Mouse (Mus musculus) G1E (cell line): ENCODE results near the gene Zfp523. TPM values are rescaled to one million over a fixed set of nuclear protein-coding genes. Genes with fewer than 3 reads are reported as not detected.

Experiments
- ATAC-seq: 2 replicates; pipeline ENCODE4 v1.8.0; 2016; ENCODE audit warnings: mild to moderate bottlenecking; ENCODE audit not compliant: insufficient number of reproducible peaks, poor library complexity, low FRiP score, severe bottlenecking; ENCODE audit errors: extremely low read depth
- DNase-seq: peaks from one replicate; pipeline ENCODE4 v3.0.0; 2012; ENCODE audit warnings: low spot score
- H3K27me3 ChIP-seq: 2 replicates; pipeline ENCODE4 v1.6.1; 2012; ENCODE audit warnings: mild to moderate bottlenecking, low read length, inconsistent platforms; ENCODE audit not compliant: insufficient read depth
- H3K36me3 ChIP-seq: replicated peaks from 2 replicates; pipeline ENCODE3; 2012; ENCODE audit warnings: mild to moderate bottlenecking, inconsistent platforms
- H3K4me1 ChIP-seq: 2 replicates; pipeline ENCODE4 v1.6.1; 2012; ENCODE audit warnings: low read depth, low read length, inconsistent platforms, mixed read lengths; ENCODE audit not compliant: insufficient read depth
- H3K4me3 ChIP-seq: 2 replicates; pipeline ENCODE4 v1.5.1; 2012; ENCODE audit warnings: low read depth, mild to moderate bottlenecking, inconsistent platforms, low read length, moderate library complexity, mixed read lengths
- H3K9me3 ChIP-seq: replicated peaks from 2 replicates; pipeline ENCODE4 v1.6.1; 2012; ENCODE audit warnings: inconsistent platforms
- CTCF ChIP-seq: IDR thresholded peaks from 2 replicates; pipeline ENCODE4 v1.5.1; 2012; ENCODE audit warnings: low read depth, low read length, inconsistent platforms, mixed read lengths
- GATA1 ChIP-seq: IDR thresholded peaks from 2 replicates; pipeline ENCODE4 v1.6.1; 2012; ENCODE audit warnings: borderline replicate concordance, low read length, inconsistent platforms, mixed read lengths
- GATA2 ChIP-seq: IDR thresholded peaks from 2 replicates; pipeline ENCODE4 v1.6.1; 2012; ENCODE audit warnings: low read depth, low read length, inconsistent platforms, borderline replicate concordance
- POLR2AphosphoS5 ChIP-seq: IDR thresholded peaks from 2 replicates; pipeline ENCODE4 v1.6.1; 2012; ENCODE audit warnings: low read depth, low read length, inconsistent platforms; ENCODE audit not compliant: insufficient replicate concordance
- TAL1 ChIP-seq: conservative IDR thresholded peaks from 2 replicates; pipeline ENCODE4 v1.6.1; 2012; ENCODE audit warnings: low read depth, low read length, inconsistent platforms, mixed read lengths
- polyA plus RNA-seq: library from polyadenylated mRNA; stranded (reverse); fragments of >175 nt; gene quantifications from 2 replicates; pipeline ENCODE4 v1.2.3, GENCODE M21; 2012
- total RNA-seq, 2 experiments: library from RNA; stranded (forward) in 1 of 2; stranded (reverse) in 1 of 2; fragments of 200-1000 nt in 1 of 2; fragments of >200 nt in 1 of 2; fragmentation: Nextera tagmentation in 1 of 2; gene quantifications; 2 replicates each; pipeline ENCODE4 v1.2.3; 2014 to 2017

Zfp523 gene
- total and polyA plus RNA-seq, 3 experiments = 11.9 to 39.9 (median 20.8) TPM

DNA sequence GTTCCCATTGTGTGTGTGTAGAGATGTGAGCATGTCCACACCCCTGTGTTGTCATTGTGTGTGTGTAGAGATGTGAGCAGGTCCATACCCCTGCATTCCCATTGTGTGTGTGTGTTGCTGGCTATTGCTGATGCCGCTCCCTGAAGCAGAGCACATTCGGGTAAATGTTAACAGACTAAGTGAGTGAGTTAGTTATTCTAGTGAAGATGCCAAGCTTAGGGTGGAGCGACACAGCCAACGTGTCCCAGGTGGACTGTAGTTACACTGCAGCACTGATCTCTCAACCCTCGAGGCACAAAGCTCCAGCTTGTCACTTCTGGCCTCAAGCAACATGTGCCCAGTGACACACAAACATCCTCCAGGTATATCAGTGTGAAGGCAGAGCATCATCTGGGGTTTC, 11.4 kb downstream of the Zfp523 start:
- DNase-seq (no peak), ATAC-seq (no peak)
- Histone ChIP-seq H3K9me3 (no peaks in the 10 kb centered on the region), H3K27me3 (no peaks in the 10 kb centered on the region), H3K4me1 (peaks cover 9% of the 10 kb centered on the region), H3K36me3 (peaks cover 68% of the 10 kb centered on the region), H3K4me3 (no peak overlapping the region)
- no peak for TF ChIP-seq GATA2
- TF ChIP-seq CTCF = no peak
- no peak for TF ChIP-seq POLR2AphosphoS5

DNA sequence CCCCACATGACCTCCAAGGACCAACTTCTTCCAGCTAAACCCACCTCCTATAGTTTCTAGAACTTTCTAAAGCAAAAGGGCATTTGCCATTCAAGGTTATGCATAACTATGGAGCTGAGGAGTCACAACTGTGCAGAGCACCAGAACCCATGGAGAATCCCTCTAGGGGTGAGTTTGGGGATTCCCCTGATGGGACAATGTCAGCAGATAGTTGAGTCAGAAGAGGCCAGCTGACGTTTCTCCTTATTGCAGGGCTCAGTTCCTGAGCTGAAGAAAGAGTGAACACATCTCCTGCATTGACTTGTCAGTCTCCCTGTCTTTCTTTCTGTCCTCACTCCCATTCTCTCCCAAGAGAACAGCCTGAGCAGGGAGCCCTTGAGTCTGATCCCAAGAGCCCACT, 15.8 kb downstream of the Zfp523 start:
- Histone ChIP-seq H3K27me3 (no peaks in the 10 kb centered on the region), H3K4me3 (no peak overlapping the region), H3K36me3 (peaks cover 80% of the 10 kb centered on the region), H3K9me3 (no peaks in the 10 kb centered on the region), H3K4me1 (peaks cover 3% of the 10 kb centered on the region)
- no peak for DNase-seq
- TF ChIP-seq POLR2AphosphoS5 = no peak
- no peak for TF ChIP-seq GATA1
- no peak for TF ChIP-seq TAL1
- TF ChIP-seq GATA2 = no peak
- no peak for TF ChIP-seq CTCF
- ATAC-seq = no peak

DNA sequence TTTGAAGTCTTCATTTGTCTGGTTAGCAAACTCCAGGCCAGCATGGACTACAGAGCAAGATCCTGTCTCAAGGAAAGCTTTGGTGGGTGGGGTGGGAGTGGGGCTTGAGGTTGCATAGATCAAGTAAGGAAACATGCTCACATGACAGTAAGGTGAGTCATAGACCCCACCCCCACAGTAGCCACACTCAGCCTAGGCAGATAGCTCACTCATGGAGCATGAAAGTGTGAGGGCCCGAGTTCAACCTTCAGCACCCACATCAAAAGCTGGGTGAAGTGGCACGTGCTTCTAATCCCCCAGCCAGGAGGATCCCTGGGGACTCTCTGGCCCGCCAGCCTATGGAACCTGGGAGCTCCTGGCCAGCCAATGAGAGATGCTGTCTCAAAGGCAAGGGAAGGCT, 16.6 kb downstream of the Zfp523 start:
- Histone ChIP-seq H3K4me3 (no peak overlapping the region), H3K36me3 (peaks cover 82% of the 10 kb centered on the region), H3K9me3 (no peaks in the 10 kb centered on the region), H3K27me3 (no peaks in the 10 kb centered on the region), H3K4me1 (peaks cover 3% of the 10 kb centered on the region)
- ATAC-seq = no peak
- DNase-seq = no peak
- TF ChIP-seq POLR2AphosphoS5 (no peak), TAL1 (no peak), GATA1 (no peak), CTCF (no peak), GATA2 (no peak)

DNA sequence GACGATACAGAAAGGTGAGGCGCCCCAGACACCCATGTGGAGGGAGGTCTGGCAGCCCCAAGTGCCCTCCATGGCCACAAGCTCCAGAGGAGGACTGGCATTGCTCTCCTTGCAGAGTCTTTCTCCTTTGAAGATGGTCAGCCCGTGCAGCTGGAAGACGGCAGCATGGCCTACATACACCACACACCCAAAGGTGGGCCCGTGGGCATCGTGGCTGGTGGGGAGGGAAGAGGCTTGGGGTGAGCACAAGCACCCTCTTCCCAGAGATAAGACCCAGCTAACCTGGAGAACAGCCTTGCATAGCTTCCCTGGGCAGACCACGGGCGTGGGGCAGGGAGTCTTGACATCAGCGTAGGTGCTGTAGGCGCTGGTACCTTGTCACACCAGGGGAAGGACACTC, 18.1 kb downstream of the Zfp523 start:
- ATAC-seq = no peak
- Histone ChIP-seq H3K9me3 (no peaks in the 10 kb centered on the region), H3K27me3 (no peaks in the 10 kb centered on the region), H3K4me3 (no peak overlapping the region; the same call in 1 of the 2 replicates), H3K4me1 (peaks cover 3% of the 10 kb centered on the region), H3K36me3 (peaks cover 86% of the 10 kb centered on the region)
- no peak for DNase-seq
- TF ChIP-seq GATA1 (no peak), GATA2 (no peak), CTCF (no peak), POLR2AphosphoS5 (no peak), TAL1 (no peak)

DNA sequence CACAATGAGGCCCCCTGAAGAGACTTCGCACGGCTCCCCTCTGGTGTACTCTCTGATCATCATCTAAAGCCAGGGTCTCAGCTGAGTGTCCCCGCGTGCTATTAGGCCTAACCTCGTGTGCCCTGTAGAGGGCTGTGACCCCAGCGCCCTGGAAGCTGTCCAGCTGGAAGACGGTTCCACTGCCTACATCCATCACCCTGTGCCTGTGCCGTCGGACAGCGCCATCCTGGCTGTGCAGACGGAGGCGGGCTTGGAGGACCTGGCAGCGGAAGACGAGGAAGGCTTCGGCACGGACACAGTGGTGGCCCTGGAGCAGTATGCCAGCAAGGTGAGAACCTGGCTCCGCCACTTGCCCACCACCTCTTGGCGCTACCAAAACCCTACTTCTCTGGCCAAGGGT, 20.7 kb downstream of the Zfp523 start:
- peaks cover 91% of the 10 kb centered on the region for H3K36me3 ChIP-seq
- no peak for ATAC-seq

DNA sequence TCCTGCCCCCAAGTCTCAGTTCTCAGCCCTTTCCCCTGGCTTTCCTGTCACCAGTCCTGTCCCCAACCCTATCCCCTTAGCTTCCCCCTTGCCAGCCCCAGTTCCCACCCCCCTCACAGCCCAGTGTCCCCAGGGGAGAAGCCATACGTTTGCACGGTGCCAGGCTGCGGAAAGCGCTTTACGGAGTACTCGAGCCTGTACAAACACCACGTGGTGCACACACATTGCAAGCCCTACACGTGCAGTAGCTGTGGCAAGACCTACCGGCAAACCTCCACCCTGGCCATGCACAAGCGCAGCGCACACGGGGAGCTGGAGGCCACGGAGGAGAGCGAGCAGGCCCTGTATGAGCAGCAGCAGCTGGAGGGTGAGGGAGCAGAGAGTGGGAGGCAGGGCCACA, 25.1 kb downstream of the Zfp523 start:
- no peaks in the 10 kb centered on the region for H3K9me3 ChIP-seq
- no peak for ATAC-seq
- H3K4me1 ChIP-seq = peaks cover 28% of the 10 kb centered on the region
- H3K27me3 ChIP-seq = no peaks in the 10 kb centered on the region
- TF ChIP-seq GATA2 = no peak
- no peak for TF ChIP-seq GATA1
- no peak for TF ChIP-seq CTCF
- no peak for TF ChIP-seq POLR2AphosphoS5
- TF ChIP-seq TAL1 = no peak
- no peak overlapping the region; the same call in 1 of the 2 replicates for H3K4me3 ChIP-seq
- peaks cover 85% of the 10 kb centered on the region for H3K36me3 ChIP-seq
- DNase-seq = no peak

More for the DNA sequence above, 20.7 kb downstream of the Zfp523 start:
- no peaks in the 10 kb centered on the region for H3K27me3 ChIP-seq
- no peak overlapping the region for H3K4me3 ChIP-seq
- H3K9me3 ChIP-seq = no peaks in the 10 kb centered on the region
- peaks cover 3% of the 10 kb centered on the region for H3K4me1 ChIP-seq
- DNase-seq = no peak
- no peak for TF ChIP-seq CTCF
- no peak for TF ChIP-seq POLR2AphosphoS5
- TF ChIP-seq TAL1 = no peak
- no peak for TF ChIP-seq GATA2
- no peak for TF ChIP-seq GATA1
